Mouse (Mus musculus) lung, embryonic 14.5 days (tissue): Measurements from ENCODE around the gene Dyrk1a. TPM values are rescaled to one million over a fixed set of nuclear protein-coding genes. Genes with fewer than 3 reads are reported as not detected.

ENCODE experiments used
- ATAC-seq: fragments of 200-750 bp; cut with Nextera tagmentation; 2 replicates; pipeline ENCODE4 v1.8.0; 2017; ENCODE audit warnings: mild to moderate bottlenecking, moderate TSS enrichment, moderate library complexity; ENCODE audit not compliant: insufficient read depth
- DNase-seq: peaks from one replicate; pipeline ENCODE4 v3.0.0-alpha.2; 2015
- H3K27ac ChIP-seq: fragments of 300-500 bp; sonication (generic); 2 replicates; pipeline ENCODE4 v1.5.1; 2014; ENCODE audit warnings: low read depth, mild to moderate bottlenecking, moderate library complexity
- H3K27me3 ChIP-seq: fragments of 300-500 bp; sonication (generic); 2 replicates; pipeline ENCODE4 v1.6.1; 2014; ENCODE audit warnings: low read length, control low read depth; ENCODE audit not compliant: insufficient read depth
- H3K36me3 ChIP-seq: fragments of 300-500 bp; sonication (generic); 2 replicates; pipeline ENCODE4 v1.6.1; 2014; ENCODE audit warnings: control low read depth; ENCODE audit not compliant: insufficient read depth
- H3K4me1 ChIP-seq: fragments of 300-500 bp; sonication (generic); 2 replicates; pipeline ENCODE4 v1.6.1; 2014; ENCODE audit warnings: antibody characterized with exemption, control low read depth; ENCODE audit not compliant: insufficient read depth
- H3K4me2 ChIP-seq: fragments of 300-500 bp; sonication (generic); 2 replicates; pipeline ENCODE4 v1.6.1; 2014; ENCODE audit warnings: mild to moderate bottlenecking
- H3K4me3 ChIP-seq: fragments of 300-500 bp; sonication (generic); 2 replicates; pipeline ENCODE4 v1.5.1; 2014; ENCODE audit warnings: low read depth, low read length
- H3K9ac ChIP-seq: fragments of 300-500 bp; sonication (generic); 2 replicates; pipeline ENCODE4 v1.6.1; 2014
- H3K9me3 ChIP-seq: fragments of 300-500 bp; sonication (generic); 2 replicates; pipeline ENCODE4 v1.6.1; 2016; ENCODE audit warnings: low read depth, low read length, control low read depth
- CTCF ChIP-seq: IDR thresholded peaks from 2 replicates; pipeline ENCODE4 v1.5.1; 2016; ENCODE audit warnings: antibody characterized with exemption, low read depth
- WGBS: fragments of 180-500 bp; shearing (Covaris S2); extraction: QIAGEN DNeasy Blood & Tissue Kit; methylation state at CpG from one replicate; pipeline ENCODE4 v1.1.7; 2014; 5-methylcytosine and 5-hydroxymethylcytosine counted together
- polyA plus RNA-seq: library from polyadenylated mRNA; unstranded; fragments of >200 nt; fragmentation: Nextera tagmentation; extraction: Ambion mirVana; gene quantifications from 2 replicates; pipeline ENCODE4 v1.2.1, GENCODE M21; 2014

Dyrk1a gene
- polyA plus RNA-seq, 1 experiment from 2014 or later = 11.8 TPM

GRCm38 (mm10) chr16:94618543-94618942, 48.7 kb downstream of the Dyrk1a start:
- Histone ChIP-seq H3K9me3 (no peaks in the 10 kb centered on the region), H3K9ac (no peak overlapping the region), H3K27ac (no peak overlapping the region), H3K27me3 (no peaks in the 10 kb centered on the region), H3K4me2 (no peak overlapping the region), H3K4me1 (no peaks in the 10 kb centered on the region), H3K36me3 (peaks cover 11% of the 10 kb centered on the region; the same call in 1 of the 2 replicates), H3K4me3 (no peak overlapping the region)
- TF ChIP-seq CTCF = peak; percentile 79
- 50% methylated on average over 10 of the region's 10 CpGs for WGBS
- ATAC-seq (peak; percentile 81), DNase-seq (peak; percentile 81)

GRCm38 (mm10) chr16:94619301-94619700, 49.5 kb downstream of the Dyrk1a start:
- DNase-seq (no peak), ATAC-seq (no peak)
- no peaks in the 10 kb centered on the region for H3K27me3 ChIP-seq
- H3K36me3 ChIP-seq = peaks cover 10% of the 10 kb centered on the region; the same call in 1 of the 2 replicates
- H3K4me1 ChIP-seq = no peaks in the 10 kb centered on the region
- no peak overlapping the region for H3K4me3 ChIP-seq
- H3K9me3 ChIP-seq = no peaks in the 10 kb centered on the region
- no peak overlapping the region for H3K9ac ChIP-seq
- H3K4me2 ChIP-seq = no peak overlapping the region
- no peak overlapping the region for H3K27ac ChIP-seq
- no peak for TF ChIP-seq CTCF
- WGBS = 86% methylated on average over 5 of the region's 5 CpGs

DNA sequence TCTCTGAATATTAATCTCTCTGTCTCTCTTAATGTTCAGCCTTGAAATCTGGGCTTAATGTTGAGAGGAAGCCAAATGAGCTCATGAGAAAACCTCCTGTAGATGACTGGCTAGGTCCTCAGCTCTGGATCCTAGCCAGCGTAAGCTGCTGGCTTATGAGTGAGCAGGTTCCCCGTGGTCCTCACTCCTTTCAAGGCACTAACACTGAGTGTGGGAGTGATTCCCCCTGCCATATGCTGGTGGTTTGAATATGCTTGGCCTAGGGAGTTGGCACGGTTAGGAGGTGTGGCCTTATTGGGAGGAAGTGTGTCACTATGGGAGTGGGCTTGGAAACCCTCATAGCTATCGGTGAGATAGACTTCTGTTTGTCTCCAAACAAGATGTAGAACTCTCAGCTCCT, 55.1 kb downstream of the Dyrk1a start:
- Histone ChIP-seq H3K9me3 (no peaks in the 10 kb centered on the region), H3K9ac (no peak overlapping the region), H3K4me2 (no peak overlapping the region), H3K4me3 (no peak overlapping the region), H3K27me3 (no peaks in the 10 kb centered on the region), H3K4me1 (peaks cover 7% of the 10 kb centered on the region; the same call in 1 of the 2 replicates), H3K27ac (no peak overlapping the region), H3K36me3 (peaks cover 7% of the 10 kb centered on the region; the same call in 1 of the 2 replicates)
- WGBS = 65% methylated on average over 4 of the region's 4 CpGs
- ATAC-seq (0 out of 2 replicates have a peak, but pooled peaks have one; percentile 9), DNase-seq (no peak)
- TF ChIP-seq CTCF = no peak

DNA sequence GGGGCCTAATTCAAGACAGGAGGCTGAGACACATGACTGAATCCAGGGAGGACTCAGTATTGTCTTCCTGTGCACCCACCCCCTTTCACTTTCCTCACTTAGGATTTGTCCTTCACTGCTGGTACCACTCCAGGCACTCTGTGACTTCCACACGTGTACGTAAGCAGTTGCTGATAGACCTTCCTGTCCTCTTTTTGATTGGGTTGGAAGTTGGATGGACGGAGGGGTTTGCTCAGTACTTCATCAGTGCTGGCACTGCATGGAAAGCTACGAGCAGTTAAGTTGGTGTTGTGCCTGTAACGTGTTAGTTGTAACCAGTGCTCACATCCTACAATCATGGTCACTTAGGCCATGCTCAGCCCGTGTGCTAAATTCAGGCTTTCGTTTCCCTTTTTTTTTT, 55.8 kb downstream of the Dyrk1a start:
- H3K36me3 ChIP-seq = no peaks in the 10 kb centered on the region; the same call in 1 of the 2 replicates
- DNase-seq = no peak
- no peak for TF ChIP-seq CTCF
- no peak for ATAC-seq
- H3K4me2 ChIP-seq = no peak overlapping the region
- H3K9ac ChIP-seq = no peak overlapping the region
- no peaks in the 10 kb centered on the region for H3K9me3 ChIP-seq
- H3K4me1 ChIP-seq = peaks cover 7% of the 10 kb centered on the region; the same call in 1 of the 2 replicates
- no peak overlapping the region for H3K4me3 ChIP-seq
- WGBS = 82% methylated on average over 7 of the region's 7 CpGs
- no peaks in the 10 kb centered on the region for H3K27me3 ChIP-seq
- no peak overlapping the region for H3K27ac ChIP-seq

GRCm38 (mm10) chr16:94627736-94628135, 57.9 kb downstream of the Dyrk1a start:
- Histone ChIP-seq H3K9ac (no peak overlapping the region), H3K4me2 (no peak overlapping the region), H3K9me3 (no peaks in the 10 kb centered on the region), H3K27me3 (no peaks in the 10 kb centered on the region), H3K4me3 (no peak overlapping the region), H3K4me1 (peaks cover 12% of the 10 kb centered on the region), H3K36me3 (no peaks in the 10 kb centered on the region), H3K27ac (no peak overlapping the region)
- TF ChIP-seq CTCF = no peak
- ATAC-seq (no peak), DNase-seq (no peak)
- WGBS = 45% methylated on average over 5 of the region's 5 CpGs

- no peak for ATAC-seq
- WGBS = 60% methylated on average over 9 of the region's 9 CpGs
Observed at GRCm38 (mm10) chr16:94628976-94629729, 59.3 kb downstream of the Dyrk1a start.

GRCm38 (mm10) chr16:94631984-94632383, 62.2 kb downstream of the Dyrk1a start:
- TF ChIP-seq CTCF = no peak
- Histone ChIP-seq H3K4me2 (no peak overlapping the region), H3K4me1 (peaks cover 12% of the 10 kb centered on the region), H3K27ac (no peak overlapping the region), H3K36me3 (no peaks in the 10 kb centered on the region), H3K9me3 (no peaks in the 10 kb centered on the region), H3K4me3 (no peak overlapping the region), H3K27me3 (no peaks in the 10 kb centered on the region), H3K9ac (no peak overlapping the region)
- ATAC-seq = peak; percentile 95
- peak; percentile 88 for DNase-seq
- 14% methylated on average over 5 of the region's 5 CpGs for WGBS

More at GRCm38 (mm10) chr16:94628976-94629729, 59.3 kb downstream of the Dyrk1a start:
- H3K9ac ChIP-seq = no peak overlapping the region
- 0 out of 2 replicates have a peak overlapping the region, but pooled peaks have one; percentile 12 for H3K27ac ChIP-seq
- H3K9me3 ChIP-seq = no peaks in the 10 kb centered on the region
- no peak for TF ChIP-seq CTCF
- no peaks in the 10 kb centered on the region for H3K27me3 ChIP-seq
- DNase-seq = no peak
- no peaks in the 10 kb centered on the region for H3K36me3 ChIP-seq
- H3K4me3 ChIP-seq = no peak overlapping the region
- H3K4me1 ChIP-seq = peaks cover 12% of the 10 kb centered on the region
- peak overlapping the region; percentile 10; the same call in 1 of the 2 replicates for H3K4me2 ChIP-seq
